Mouse (Mus musculus): ENCODE measurements at regions not wholly inside any gene's neighbourhood (a gene's known extent, or its start where the extent isn't known, plus 50 kb on each side); places are given as distances from the start of the nearest gene placed in this dataset.

DNA sequence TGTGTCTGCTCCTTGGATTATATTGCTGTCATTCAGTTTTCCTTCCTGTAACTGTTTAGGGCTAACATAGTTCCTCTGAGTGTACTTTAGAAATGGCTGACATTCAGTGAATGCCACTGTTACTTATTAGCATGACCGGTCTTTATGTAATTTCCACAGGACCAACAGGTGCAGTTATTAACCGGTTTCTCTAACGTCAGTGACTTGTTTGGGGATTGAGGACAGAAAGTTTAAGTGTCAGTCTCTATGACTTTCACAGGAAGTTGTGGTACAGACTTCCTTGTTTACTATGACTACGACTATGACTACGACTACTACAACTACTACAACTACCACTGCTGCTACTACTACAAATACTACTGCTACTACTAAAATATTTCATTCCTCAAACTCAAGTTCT, 170.4 kb upstream of the Ptger4 start:
- no peak overlapping the region for H3K4me3 ChIP-seq (replicated peaks; ENCODE audit: control insufficient read depth, low read depth, low read length)
- H3K4me1 ChIP-seq (ENCODE audit: control insufficient read depth, insufficient read depth, low read length) = peaks cover 1% of the 10 kb centered on the region; the same call in 1 of the 2 replicates
- no peak overlapping the region for H3K27ac ChIP-seq (ENCODE audit: control insufficient read depth, insufficient read depth, low read depth, low read length, poor library complexity)
- 15% methylated on average over 5 of the region's 5 CpGs for WGBS
- TF ChIP-seq CTCF (IDR thresholded peaks at IDR 0.05; ENCODE audit: control insufficient read depth, insufficient read depth, low read length) (no peak), POLR2A (IDR thresholded peaks at IDR 0.05; ENCODE audit: borderline replicate concordance, control insufficient read depth, low read depth, low read length) (no peak)

DNA sequence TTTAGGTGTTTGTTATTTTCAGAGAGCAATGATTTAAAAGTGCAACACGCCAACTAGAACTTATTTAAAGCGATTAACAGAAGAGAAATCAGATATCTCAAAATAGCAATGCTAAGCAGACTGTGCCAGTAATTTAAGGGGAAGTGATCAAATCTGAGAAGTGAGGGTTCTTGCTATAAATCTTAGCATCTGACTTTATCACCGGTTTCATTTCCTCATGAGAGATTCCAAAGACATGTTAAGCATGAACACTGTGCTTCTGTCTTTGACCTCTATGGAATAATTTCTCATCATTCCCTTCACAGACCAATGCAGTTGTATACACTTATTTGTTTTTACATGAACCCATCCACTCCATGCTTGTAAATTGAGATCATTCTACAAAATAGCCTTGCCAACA, 172.0 kb upstream of the Ptger4 start:
- no peak for TF ChIP-seq CTCF (IDR thresholded peaks at IDR 0.05; ENCODE audit: control insufficient read depth, insufficient read depth, low read length)
- no peak for TF ChIP-seq POLR2A (IDR thresholded peaks at IDR 0.05; ENCODE audit: borderline replicate concordance, control insufficient read depth, low read depth, low read length)
- no peak overlapping the region for H3K27ac ChIP-seq (ENCODE audit: control insufficient read depth, insufficient read depth, low read depth, low read length, poor library complexity)
- H3K4me1 ChIP-seq (ENCODE audit: control insufficient read depth, insufficient read depth, low read length) = peaks cover 1% of the 10 kb centered on the region; the same call in 1 of the 2 replicates
- H3K4me3 ChIP-seq (replicated peaks; ENCODE audit: control insufficient read depth, low read depth, low read length) = no peak overlapping the region
- WGBS = 5% methylated on average over 3 of the region's 3 CpGs

DNA sequence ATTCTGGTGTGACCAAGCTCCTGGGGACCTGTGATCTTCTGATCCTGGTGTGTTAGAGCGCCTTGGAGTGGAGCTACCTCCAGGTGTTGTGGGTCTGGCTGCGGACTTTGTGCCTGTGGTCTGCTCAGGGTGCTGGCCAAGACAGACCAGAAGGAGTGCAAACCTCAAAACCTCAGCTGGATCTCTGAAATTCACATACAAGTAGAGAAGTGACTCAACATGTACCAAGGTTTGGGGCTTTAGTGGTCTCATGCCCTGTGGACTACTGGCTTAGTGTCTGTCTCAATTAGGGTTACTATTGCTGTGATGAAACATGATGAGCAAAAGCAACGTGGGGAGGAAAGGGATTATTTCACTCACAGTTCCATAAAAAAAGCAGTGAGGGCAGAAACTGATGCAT, 182.7 kb upstream of the Ptger4 start:
- no peak for TF ChIP-seq CTCF (IDR thresholded peaks at IDR 0.05; ENCODE audit: control insufficient read depth, insufficient read depth, low read length)
- no peak for TF ChIP-seq POLR2A (IDR thresholded peaks at IDR 0.05; ENCODE audit: borderline replicate concordance, control insufficient read depth, low read depth, low read length)
- Histone ChIP-seq H3K4me3 (replicated peaks; ENCODE audit: control insufficient read depth, low read depth, low read length) (no peak overlapping the region), H3K27ac (ENCODE audit: control insufficient read depth, insufficient read depth, low read depth, low read length, poor library complexity) (no peak overlapping the region), H3K4me1 (ENCODE audit: control insufficient read depth, insufficient read depth, low read length) (no peaks in the 10 kb centered on the region)
- 37% methylated on average over 3 of the region's 3 CpGs for WGBS

DNA sequence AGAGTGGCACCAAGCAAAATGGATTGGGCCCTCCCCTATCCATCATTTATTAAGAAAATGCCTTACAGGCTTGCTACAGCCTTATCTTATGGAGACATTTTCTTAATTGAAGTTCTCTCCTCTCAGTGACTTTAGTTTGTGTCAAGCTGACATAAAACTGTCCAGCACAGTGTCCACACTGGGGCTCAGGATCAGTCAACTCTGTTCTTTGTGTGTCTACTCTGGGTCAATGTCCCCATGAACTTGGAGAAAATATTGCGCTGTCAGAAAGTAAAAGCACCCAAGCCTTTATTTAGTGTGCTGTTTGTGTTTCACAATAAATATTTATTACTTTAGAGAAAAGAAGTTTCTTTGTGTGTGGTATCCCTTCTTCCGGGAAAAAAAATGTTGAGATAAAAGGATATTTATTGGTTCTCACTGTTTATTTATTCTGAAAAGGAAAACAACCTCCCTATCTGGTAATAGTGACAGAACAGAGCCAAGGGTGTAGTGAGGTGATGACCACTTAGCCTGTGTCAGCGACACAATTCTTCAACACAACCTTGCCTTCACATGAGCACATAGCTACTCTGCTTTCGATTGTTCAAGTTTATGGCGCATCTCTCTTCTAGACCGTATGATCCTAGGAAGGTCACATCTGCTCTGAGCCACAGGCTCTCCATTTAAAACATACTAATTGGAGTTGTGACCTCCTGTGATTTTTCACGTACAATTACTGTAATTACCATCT, 183.5 kb upstream of the Ptger4 start:
- no peak overlapping the region for H3K4me3 ChIP-seq (replicated peaks; ENCODE audit: control insufficient read depth, low read depth, low read length)
- H3K4me1 ChIP-seq (ENCODE audit: control insufficient read depth, insufficient read depth, low read length) = no peaks in the 10 kb centered on the region
- no peak for TF ChIP-seq POLR2A (IDR thresholded peaks at IDR 0.05; ENCODE audit: borderline replicate concordance, control insufficient read depth, low read depth, low read length)
- no peak for TF ChIP-seq CTCF (IDR thresholded peaks at IDR 0.05; ENCODE audit: control insufficient read depth, insufficient read depth, low read length)
- WGBS = 87% methylated on average over 7 of the region's 7 CpGs
- H3K27ac ChIP-seq (ENCODE audit: control insufficient read depth, insufficient read depth, low read depth, low read length, poor library complexity) = no peak overlapping the region

DNA sequence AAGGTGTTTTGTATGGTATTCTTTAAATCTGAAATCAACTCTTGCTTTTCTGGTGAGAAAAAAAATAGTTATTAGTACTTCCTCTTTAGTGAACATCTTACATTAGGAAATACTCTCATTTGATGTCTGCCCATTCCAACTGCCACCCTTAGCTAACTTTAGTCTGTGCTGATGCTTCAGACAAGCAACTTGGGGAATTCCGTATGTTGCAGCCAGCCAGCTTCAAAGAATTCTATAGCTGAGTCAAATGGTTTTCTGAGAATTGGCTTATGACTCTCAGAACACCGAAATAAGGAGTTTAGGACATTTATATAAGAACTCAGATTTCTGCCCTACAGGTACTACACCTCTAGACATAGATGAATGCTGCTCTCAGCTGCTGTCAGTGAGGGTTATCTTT, 188.0 kb upstream of the Ptger4 start:
- Histone ChIP-seq H3K4me1 (ENCODE audit: control insufficient read depth, insufficient read depth, low read length) (no peaks in the 10 kb centered on the region; the same call in 1 of the 2 replicates), H3K27ac (ENCODE audit: control insufficient read depth, insufficient read depth, low read depth, low read length, poor library complexity) (no peak overlapping the region), H3K4me3 (replicated peaks; ENCODE audit: control insufficient read depth, low read depth, low read length) (no peak overlapping the region)
- TF ChIP-seq CTCF (IDR thresholded peaks at IDR 0.05; ENCODE audit: control insufficient read depth, insufficient read depth, low read length) (no peak), POLR2A (IDR thresholded peaks at IDR 0.05; ENCODE audit: borderline replicate concordance, control insufficient read depth, low read depth, low read length) (no peak)
- 65% methylated on average over 2 of the region's 2 CpGs for WGBS

DNA sequence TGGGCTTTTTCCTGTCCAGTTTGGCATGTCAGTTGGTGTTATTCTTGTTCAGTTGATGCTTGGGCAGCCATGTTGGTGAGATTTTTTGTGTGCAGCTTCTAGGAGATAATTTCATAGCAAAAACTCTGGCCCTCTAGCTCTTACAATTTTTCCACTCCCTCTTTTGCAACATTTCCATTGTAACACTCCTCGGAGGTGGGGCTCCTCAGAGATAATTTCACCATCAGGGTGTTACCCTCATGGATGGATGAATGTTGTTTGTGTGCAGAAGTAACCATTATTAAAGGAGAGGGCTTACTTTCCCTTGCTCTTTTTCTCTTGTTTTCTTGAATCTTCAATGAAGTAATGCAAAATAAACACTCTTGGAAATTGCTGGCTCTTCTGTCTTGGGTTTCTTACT, 193.0 kb upstream of the Ptger4 start:
- 26% methylated on average over 1 of the region's 1 CpGs for WGBS
- Histone ChIP-seq H3K27ac (ENCODE audit: control insufficient read depth, insufficient read depth, low read depth, low read length, poor library complexity) (no peak overlapping the region), H3K4me1 (ENCODE audit: control insufficient read depth, insufficient read depth, low read length) (no peaks in the 10 kb centered on the region; the same call in 1 of the 2 replicates), H3K4me3 (replicated peaks; ENCODE audit: control insufficient read depth, low read depth, low read length) (no peak overlapping the region)
- TF ChIP-seq CTCF (IDR thresholded peaks at IDR 0.05; ENCODE audit: control insufficient read depth, insufficient read depth, low read length) = no peak
- TF ChIP-seq POLR2A (IDR thresholded peaks at IDR 0.05; ENCODE audit: borderline replicate concordance, control insufficient read depth, low read depth, low read length) = no peak

DNA sequence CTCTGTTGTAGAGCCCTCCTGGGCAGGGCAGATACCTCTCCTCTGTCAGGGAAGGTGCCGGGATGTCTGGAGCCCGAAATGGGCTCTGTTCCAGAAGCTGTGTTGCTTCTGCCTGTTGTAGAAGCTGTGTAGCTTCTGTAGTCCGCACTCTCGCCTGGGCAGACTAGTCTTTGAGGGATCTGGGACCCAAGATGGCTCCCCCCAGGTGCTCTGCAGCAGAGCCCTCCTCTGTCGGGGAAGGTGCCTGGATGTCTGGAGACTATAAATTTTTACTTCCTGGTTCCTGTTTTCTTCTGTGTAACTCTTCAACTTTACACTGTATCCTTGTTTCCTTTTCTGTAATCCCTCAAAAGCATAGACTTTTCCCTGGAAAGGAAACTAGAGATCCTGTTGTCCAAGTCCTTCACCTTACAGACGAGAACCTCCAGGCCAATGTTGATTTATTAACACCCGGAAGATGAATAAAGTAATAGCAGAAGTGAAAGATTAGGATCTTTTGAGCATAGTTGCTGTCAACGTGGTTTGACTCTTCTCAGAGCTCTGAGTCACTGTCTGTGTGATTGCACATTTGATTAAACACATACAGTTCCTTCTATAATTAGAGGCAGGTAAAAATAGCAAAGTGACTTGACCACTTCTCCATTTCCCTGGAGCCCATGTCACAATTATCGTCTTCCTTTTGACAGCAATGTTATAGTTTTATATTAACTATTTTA, 202.2 kb upstream of the Ptger4 start:
- TF ChIP-seq CTCF (IDR thresholded peaks at IDR 0.05; ENCODE audit: control insufficient read depth, insufficient read depth, low read length) (no peak), POLR2A (IDR thresholded peaks at IDR 0.05; ENCODE audit: borderline replicate concordance, control insufficient read depth, low read depth, low read length) (no peak)
- 0 out of 2 replicates have a peak, but pooled peaks cover 2% of the 10 kb centered on the region for H3K4me1 ChIP-seq (ENCODE audit: control insufficient read depth, insufficient read depth, low read length)
- WGBS = 30% methylated on average over 9 of the region's 9 CpGs
- H3K27ac ChIP-seq (ENCODE audit: control insufficient read depth, insufficient read depth, low read depth, low read length, poor library complexity) = peak overlapping the region; percentile 81
- H3K4me3 ChIP-seq (replicated peaks; ENCODE audit: control insufficient read depth, low read depth, low read length) = no peak overlapping the region

DNA sequence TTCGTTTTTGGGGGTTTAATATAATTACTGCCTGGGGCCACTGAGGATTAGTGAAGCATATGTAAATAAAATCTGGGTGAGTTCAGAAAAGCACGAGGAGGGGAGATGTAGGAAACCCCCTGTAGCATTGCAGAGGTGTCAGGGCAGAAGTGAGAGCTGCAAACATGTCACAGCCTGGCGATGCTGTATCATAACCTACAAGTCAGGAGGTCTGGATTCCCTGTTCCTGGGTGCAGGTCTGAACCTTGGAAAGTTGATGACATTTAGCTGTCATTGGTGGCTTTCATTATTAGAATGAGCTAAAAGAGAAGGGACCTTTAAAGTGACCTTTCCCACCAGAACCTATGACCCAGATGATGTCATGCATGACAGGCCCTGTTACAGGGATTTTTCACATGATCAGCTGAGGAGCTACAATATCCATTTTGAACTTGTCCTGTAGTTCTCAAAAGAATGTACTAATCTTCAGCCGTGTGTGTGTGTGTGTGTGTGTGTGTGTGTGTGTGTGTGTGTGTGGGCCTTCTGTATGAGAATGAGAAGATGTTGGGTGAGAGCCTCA, 202.8 kb upstream of the Ptger4 start:
- 0 out of 2 replicates have a peak overlapping the region, but pooled peaks have one; percentile 30 for H3K27ac ChIP-seq (ENCODE audit: control insufficient read depth, insufficient read depth, low read depth, low read length, poor library complexity)
- TF ChIP-seq POLR2A (IDR thresholded peaks at IDR 0.05; ENCODE audit: borderline replicate concordance, control insufficient read depth, low read depth, low read length) = no peak
- no peak for TF ChIP-seq CTCF (IDR thresholded peaks at IDR 0.05; ENCODE audit: control insufficient read depth, insufficient read depth, low read length)
- WGBS = 15% methylated on average over 4 of the region's 4 CpGs
- H3K4me3 ChIP-seq (replicated peaks; ENCODE audit: control insufficient read depth, low read depth, low read length) = no peak overlapping the region
- H3K4me1 ChIP-seq (ENCODE audit: control insufficient read depth, insufficient read depth, low read length) = 0 out of 2 replicates have a peak, but pooled peaks cover 2% of the 10 kb centered on the region

Measured in bone marrow, adult 2 months (tissue).